Mouse (Mus musculus) hindbrain, embryonic 16.5 days (tissue): ENCODE results near the gene Mettl22. TPM values are rescaled to one million over a fixed set of nuclear protein-coding genes. Genes with fewer than 3 reads are reported as not detected.
A peak's percentile ranks its signal among the peaks of the same experiment; 100 is the strongest.

Source experiments
- ATAC-seq: fragments of 200-750 bp; cut with Nextera tagmentation; 2 replicates; pipeline ENCODE4 v1.8.0; 2017; ENCODE audit warnings: moderate TSS enrichment, moderate library complexity
- H3K27ac ChIP-seq: fragments of 300-500 bp; sonication (generic); 2 replicates; pipeline ENCODE4 v1.5.1; 2014; ENCODE audit warnings: low read depth, mild to moderate bottlenecking, control low read depth, low read length, moderate library complexity
- H3K27me3 ChIP-seq: fragments of 300-500 bp; sonication (generic); replicated peaks from 2 replicates; pipeline ENCODE4 v1.6.1; 2014; ENCODE audit warnings: low read length; ENCODE audit not compliant: control insufficient read depth, insufficient read depth
- H3K36me3 ChIP-seq: fragments of 300-500 bp; sonication (generic); 2 replicates; pipeline ENCODE4 v1.6.1; 2014; ENCODE audit warnings: mild to moderate bottlenecking, low read length, moderate library complexity, mixed read lengths; ENCODE audit not compliant: control insufficient read depth, insufficient read depth
- H3K4me1 ChIP-seq: fragments of 300-500 bp; sonication (generic); 2 replicates; pipeline ENCODE4 v1.6.1; 2014; ENCODE audit warnings: low read depth, low read length; ENCODE audit not compliant: control insufficient read depth, insufficient read depth
- H3K4me2 ChIP-seq: fragments of 300-500 bp; sonication (generic); 2 replicates; pipeline ENCODE4 v1.6.1; 2014; ENCODE audit warnings: mild to moderate bottlenecking, low read length, control low read depth, moderate library complexity
- H3K4me3 ChIP-seq: fragments of 300-500 bp; sonication (generic); 2 replicates; pipeline ENCODE4 v1.5.1; 2014; ENCODE audit warnings: mild to moderate bottlenecking, low read length, control low read depth, moderate library complexity
- H3K9ac ChIP-seq: fragments of 300-500 bp; sonication (generic); 2 replicates; pipeline ENCODE4 v1.6.1; 2014; ENCODE audit warnings: low read depth, mild to moderate bottlenecking, control low read depth, low read length, moderate library complexity
- H3K9me3 ChIP-seq: fragments of 300-500 bp; sonication (generic); 2 replicates; pipeline ENCODE4 v1.6.1; 2014; ENCODE audit warnings: mild to moderate bottlenecking, low read length, moderate library complexity; ENCODE audit not compliant: control insufficient read depth
- WGBS: fragments of 180-500 bp; shearing (Covaris S2); extraction: QIAGEN DNeasy Blood & Tissue Kit; methylation state at CpG from one replicate; pipeline ENCODE4 v1.1.7; 2014; 5-methylcytosine and 5-hydroxymethylcytosine counted together
- polyA plus RNA-seq: library from polyadenylated mRNA; unstranded; fragments of >200 nt; fragmentation: Nextera tagmentation; extraction: Ambion mirVana; gene quantifications from 2 replicates; pipeline ENCODE4 v1.2.1, GENCODE M21; 2015

Mettl22 gene
- 53.7 and 58.4 TPM in 2 replicates for polyA plus RNA-seq

GRCm38 (mm10) chr16:8470603-8471481 lies at the start of gene Mettl22:
Gene Mettl22, plus strand, starts transcription at chr16:8470788.
- H3K27me3 ChIP-seq: no peaks in the 10 kb centered on the region
- whole genome bisulfite sequencing: under 1% methylated on average over 48 of the region's 48 CpGs
- peaks cover 8% of the 10 kb centered on the region for H3K4me1 ChIP-seq
- H3K27ac ChIP-seq: peak within 1 kb of the TSS; percentile 77
- 0 out of 2 replicates have a peak, but pooled peaks cover 4% of the 10 kb centered on the region for H3K36me3 ChIP-seq
- peak; percentile 99 for ATAC-seq
- no peaks in the 10 kb centered on the region for H3K9me3 ChIP-seq
- peak within 1 kb of the TSS; percentile 77 for H3K9ac ChIP-seq
- H3K4me2 ChIP-seq: peak within 1 kb of the TSS; percentile 70
- peak within 1 kb of the TSS; percentile 62 for H3K4me3 ChIP-seq

- H3K27me3 ChIP-seq: peaks cover 25% of the 10 kb centered on the region
- WGBS: 89% methylated on average over 4 of the region's 4 CpGs
- peaks cover 11% of the 10 kb centered on the region for H3K4me1 ChIP-seq
- no peak overlapping the region for H3K4me3 ChIP-seq
- H3K27ac ChIP-seq: no peak overlapping the region
- H3K9ac ChIP-seq: no peak overlapping the region
- no peak overlapping the region for H3K4me2 ChIP-seq
- H3K9me3 ChIP-seq: no peaks in the 10 kb centered on the region
- no peak for ATAC-seq
- no peaks in the 10 kb centered on the region for H3K36me3 ChIP-seq
Measured at GRCm38 (mm10) chr16:8420842-8421241, 49.7 kb upstream of the Mettl22 start.

GRCm38 (mm10) chr16:8423626-8424114 lies 46.9 kb upstream of the Mettl22 start:
- 40% methylated on average over 7 of the region's 7 CpGs for WGBS
- Histone ChIP-seq H3K36me3 (no peaks in the 10 kb centered on the region), H3K9me3 (no peaks in the 10 kb centered on the region), H3K27me3 (peaks cover 28% of the 10 kb centered on the region), H3K4me3 (no peak overlapping the region; the same call in 1 of the 2 replicates), H3K4me2 (no peak overlapping the region), H3K9ac (no peak overlapping the region), H3K4me1 (peaks cover 9% of the 10 kb centered on the region), H3K27ac (no peak overlapping the region)
- ATAC-seq: no peak

GRCm38 (mm10) chr16:8424161-8424970 lies 46.2 kb upstream of the Mettl22 start:
- Histone ChIP-seq H3K9ac (peak overlapping the region; percentile 59), H3K4me1 (peaks cover 9% of the 10 kb centered on the region), H3K4me2 (peak overlapping the region; percentile 92), H3K36me3 (no peaks in the 10 kb centered on the region), H3K27ac (no peak overlapping the region), H3K9me3 (no peaks in the 10 kb centered on the region), H3K4me3 (peak overlapping the region; percentile 49), H3K27me3 (peaks cover 28% of the 10 kb centered on the region)
- peak; percentile 50; the same call in 1 of the 2 replicates for ATAC-seq
- 6% methylated on average over 34 of the region's 43 CpGs for WGBS

GRCm38 (mm10) chr16:8424971-8425330 lies 45.6 kb upstream of the Mettl22 start, which contains the start of gene Tmem114:
Gene Tmem114, minus strand, starts transcription at chr16:8425136.
- Histone ChIP-seq H3K4me2 (peak within 1 kb of the TSS; percentile 92), H3K4me3 (peak within 1 kb of the TSS; percentile 49), H3K36me3 (no peaks in the 10 kb centered on the region), H3K27me3 (peaks cover 28% of the 10 kb centered on the region), H3K27ac (no peak within 1 kb of the TSS), H3K9ac (peak within 1 kb of the TSS; percentile 59), H3K4me1 (peaks cover 9% of the 10 kb centered on the region), H3K9me3 (no peaks in the 10 kb centered on the region)
- ATAC-seq: no peak
- under 1% methylated on average over 16 of the region's 16 CpGs for WGBS

GRCm38 (mm10) chr16:8425736-8426135 lies 44.9 kb upstream of the Mettl22 start:
- Histone ChIP-seq H3K9me3 (no peaks in the 10 kb centered on the region), H3K4me2 (no peak overlapping the region), H3K4me3 (no peak overlapping the region), H3K36me3 (no peaks in the 10 kb centered on the region), H3K9ac (no peak overlapping the region), H3K27ac (no peak overlapping the region), H3K4me1 (peaks cover 9% of the 10 kb centered on the region), H3K27me3 (peaks cover 28% of the 10 kb centered on the region)
- ATAC-seq: no peak
- 85% methylated on average over 5 of the region's 5 CpGs for WGBS

- H3K9me3 ChIP-seq: no peaks in the 10 kb centered on the region
- 93% methylated on average over 3 of the region's 4 CpGs for WGBS
- H3K4me3 ChIP-seq: no peak overlapping the region
- peaks cover 11% of the 10 kb centered on the region for H3K27me3 ChIP-seq
- no peak for ATAC-seq
- H3K4me2 ChIP-seq: no peak overlapping the region
- no peak overlapping the region for H3K27ac ChIP-seq
- H3K9ac ChIP-seq: no peak overlapping the region
- peaks cover 4% of the 10 kb centered on the region for H3K4me1 ChIP-seq
- H3K36me3 ChIP-seq: no peaks in the 10 kb centered on the region
Measured at GRCm38 (mm10) chr16:8429531-8429930, 41.1 kb upstream of the Mettl22 start.

- WGBS: 93% methylated on average over 3 of the region's 3 CpGs
- ATAC-seq: no peak
Measured at GRCm38 (mm10) chr16:8432616-8433015, 38.0 kb upstream of the Mettl22 start.

GRCm38 (mm10) chr16:8444911-8445310 lies 25.7 kb upstream of the Mettl22 start:
- H3K27me3 ChIP-seq: no peaks in the 10 kb centered on the region
- H3K27ac ChIP-seq: no peak overlapping the region
- no peak overlapping the region for H3K9ac ChIP-seq
- no peaks in the 10 kb centered on the region for H3K9me3 ChIP-seq
- no peak for ATAC-seq
- H3K4me1 ChIP-seq: no peaks in the 10 kb centered on the region
- no peaks in the 10 kb centered on the region for H3K36me3 ChIP-seq
- WGBS: 77% methylated on average over 7 of the region's 7 CpGs
- no peak overlapping the region for H3K4me3 ChIP-seq
- no peak overlapping the region for H3K4me2 ChIP-seq

More at GRCm38 (mm10) chr16:8432616-8433015, 38.0 kb upstream of the Mettl22 start:
- no peak overlapping the region for H3K4me2 ChIP-seq
- no peak overlapping the region for H3K27ac ChIP-seq
- H3K27me3 ChIP-seq: no peaks in the 10 kb centered on the region
- no peak overlapping the region for H3K4me3 ChIP-seq
- no peak overlapping the region for H3K9ac ChIP-seq
- H3K9me3 ChIP-seq: no peaks in the 10 kb centered on the region
- no peaks in the 10 kb centered on the region for H3K4me1 ChIP-seq
- no peaks in the 10 kb centered on the region for H3K36me3 ChIP-seq
